Mouse (Mus musculus) kidney, adult 2 months (tissue): ENCODE data around the gene Htra2.

ENCODE experiments used
- CTCF ChIP-seq: fragments of 200-500 bp; conservative IDR thresholded peaks from 2 replicates; pipeline ENCODE4 v1.5.1; 2011; ENCODE audit warnings: low read depth, mild to moderate bottlenecking, control low read depth, low read length, moderate library complexity, mixed read lengths; ENCODE audit not compliant: insufficient read depth, insufficient read length
- POLR2A ChIP-seq: fragments of 200-500 bp; IDR thresholded peaks from one replicate; pipeline ENCODE4 v1.6.1; 2011; ENCODE audit warnings: low read depth, low read length, control low read depth

DNA sequence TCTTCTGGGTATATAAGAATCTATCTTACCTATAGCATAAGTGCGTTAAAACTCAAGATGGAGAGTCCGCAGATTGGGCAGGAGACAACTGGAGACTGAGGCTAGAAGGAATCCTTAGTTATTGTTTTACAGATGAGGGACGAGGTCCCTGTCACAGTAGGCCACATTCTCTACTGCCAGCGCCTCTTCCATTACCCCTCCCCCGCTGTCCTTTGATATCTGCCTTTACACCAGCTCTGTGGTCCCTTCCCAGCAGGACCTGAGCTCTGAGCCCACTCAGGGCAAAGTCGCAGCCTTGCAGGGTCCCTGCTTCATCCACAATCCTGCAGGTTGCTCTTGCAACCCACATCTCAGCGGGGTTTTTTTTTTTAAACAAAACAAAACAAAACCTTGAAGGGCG is 13.1 kb upstream of the Htra2 start:
- no peak for TF ChIP-seq POLR2A
- TF ChIP-seq CTCF: no peak
